Mouse (Mus musculus) heart, postnatal 0 days (tissue): ENCODE measurements at regions not wholly inside any gene's neighbourhood (a gene's known extent, or its start where the extent isn't known, plus 50 kb on each side); places are given as distances from the start of the nearest gene placed in this dataset.

Experiments
- CTCF ChIP-seq: IDR thresholded peaks from 2 replicates; pipeline ENCODE4 v1.5.1; 2016; ENCODE audit warnings: antibody characterized with exemption, control low read depth, low read depth
- EP300 ChIP-seq: IDR thresholded peaks from 2 replicates; pipeline ENCODE4 v1.6.1; 2016; ENCODE audit warnings: antibody characterized with exemption, low read depth

DNA sequence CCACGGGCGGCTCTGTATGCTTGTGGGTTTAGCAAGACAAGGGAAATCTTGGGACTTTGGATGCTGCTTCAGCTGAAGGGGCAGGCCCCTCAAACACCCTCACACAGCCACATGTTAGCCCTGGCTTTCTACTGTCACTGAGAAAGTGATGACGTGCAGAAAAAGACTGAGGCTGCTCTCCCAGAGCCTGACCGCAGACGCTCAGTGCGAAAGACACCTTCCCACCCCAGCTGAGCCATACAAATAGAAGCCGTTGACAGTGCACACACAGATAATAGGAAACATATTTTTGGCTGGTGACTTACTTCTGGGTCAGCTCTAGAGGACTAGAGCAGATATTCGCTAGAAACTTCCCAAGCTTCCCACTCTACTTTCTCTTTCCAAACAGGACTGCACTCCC lies 61.0 kb upstream of the Nudt7 start:
- no peak for TF ChIP-seq EP300
- no peak for TF ChIP-seq CTCF
